Mouse (Mus musculus): Measurements from ENCODE around the gene Plxnd1.

GRCm38 (mm10) chr6:115986472-115987095 lies 8.2 kb downstream of the Plxnd1 start:
- TF ChIP-seq CTCF (IDR thresholded peaks at IDR 0.05; ENCODE audit: low read depth) = no peak
- TF ChIP-seq EP300 (IDR thresholded peaks at IDR 0.05; ENCODE audit: low read depth) = no peak

Measured in heart, postnatal 0 days (tissue).